In the genomic region with DNA sequence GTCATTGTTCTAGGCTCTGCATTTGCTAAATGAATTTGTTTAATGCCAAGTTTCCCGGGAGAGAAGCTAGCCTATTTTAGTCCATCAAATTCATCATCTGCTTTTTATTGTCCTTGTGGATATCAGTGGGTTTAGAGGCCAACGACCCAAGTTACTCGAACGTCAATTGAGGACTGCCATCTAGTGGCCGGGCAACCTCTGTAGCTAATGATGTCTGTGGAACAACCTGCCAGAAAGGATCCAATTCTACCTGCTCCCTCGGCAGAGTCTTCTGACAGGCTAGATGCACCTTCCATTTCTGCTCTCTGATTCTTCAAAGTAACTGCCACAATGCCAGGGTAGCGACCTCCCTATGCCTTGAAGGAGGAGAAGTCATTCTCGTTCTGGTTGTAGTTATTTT, we compare ENCODE assay signal across 7 mouse cellular contexts.
DNase-seq lines count a peak whose midpoint lies in the region; ATAC-seq lines count a peak whose summit lies in the region.

No protein-coding gene starts in this region.

- no peak overlapping the region for H3K4me3 ChIP-seq in intestine, embryonic 15.5 days (replicated peaks)
- no peak overlapping the region for H3K4me3 ChIP-seq in midbrain, embryonic 14.5 days (replicated peaks; ENCODE audit: low read depth, low read length)

- WGBS in intestine, embryonic 15.5 days = 5% methylated on average over 8 of the region's 8 CpGs
- WGBS in midbrain, embryonic 14.5 days = 9% methylated on average over 8 of the region's 8 CpGs

- intact Hi-C loops in left cerebral cortex, postnatal 25 days (cut with DNase I) = loop anchor here (2.0 to 5.0 kb wide), 2 partner anchors 232 to 455 kb away; a partner anchor contains a TSS

- H3K9ac ChIP-seq in intestine, embryonic 15.5 days = no peak overlapping the region
- no peak overlapping the region for H3K9ac ChIP-seq in midbrain, embryonic 14.5 days (replicated peaks; ENCODE audit: low read length)

- no peak overlapping the region for H3K4me2 ChIP-seq in intestine, embryonic 15.5 days (replicated peaks)
- H3K4me2 ChIP-seq in midbrain, embryonic 14.5 days (ENCODE audit: low read length) = no peak overlapping the region

- peak; percentile 77 for ATAC-seq in intestine, embryonic 15.5 days
- ATAC-seq in midbrain, embryonic 14.5 days (ENCODE audit: low FRiP score, low TSS enrichment) = 0 out of 2 replicates have a peak, but pooled peaks have one; percentile 53

- no peaks in the 10 kb centered on the region for H3K27me3 ChIP-seq in intestine, embryonic 15.5 days (replicated peaks)
- no peaks in the 10 kb centered on the region for H3K27me3 ChIP-seq in midbrain, embryonic 14.5 days (ENCODE audit: control insufficient read depth, insufficient read depth, low read length)

- peak; percentile 83 for DNase-seq in NIH3T3 (ENCODE audit: low read depth)
- peak; percentile 17 for DNase-seq in c-Kit-positive CD71-positive TER-119-negative erythroid progenitor cells, embryonic 14.5 days (ENCODE audit: low read depth)
- peak; percentile 18 to 64 for DNase-seq in frontal cortex, postnatal 14 days (ENCODE audit: low spot score in 2 of 2)
- DNase-seq in left cerebral cortex, postnatal 25 days (ENCODE audit: low spot score in 2 of 2) = peak; percentile 68 to 71
- peak; percentile 92 for DNase-seq in midbrain, embryonic 14.5 days
- peak; percentile 46 for DNase-seq in spleen, adult 12 weeks (ENCODE audit: low spot score)

- no peaks in the 10 kb centered on the region for H3K4me1 ChIP-seq in intestine, embryonic 15.5 days (replicated peaks)
- H3K4me1 ChIP-seq in midbrain, embryonic 14.5 days (ENCODE audit: control insufficient read depth, insufficient read depth, low read length) = peaks cover 5% of the 10 kb centered on the region; the same call in 1 of the 2 replicates

- H3K36me3 ChIP-seq in intestine, embryonic 15.5 days = no peaks in the 10 kb centered on the region
- H3K36me3 ChIP-seq in midbrain, embryonic 14.5 days (ENCODE audit: control insufficient read depth, insufficient read depth, low read length) = no peaks in the 10 kb centered on the region

- no peak overlapping the region for H3K27ac ChIP-seq in intestine, embryonic 15.5 days
- H3K27ac ChIP-seq in midbrain, embryonic 14.5 days (replicated peaks; ENCODE audit: low read depth, low read length) = no peak overlapping the region

- H3K9me3 ChIP-seq in intestine, embryonic 15.5 days = no peaks in the 10 kb centered on the region; the same call in 1 of the 2 replicates
- H3K9me3 ChIP-seq in midbrain, embryonic 14.5 days (ENCODE audit: control insufficient read depth, low read length) = no peaks in the 10 kb centered on the region

Comparison
In these comparisons a context has a peak if more than half of its experiments do, and no peak if none do; other contexts are left out.
1. DNase-seq: peak in every context shown above with its lines; median percentile 92 in midbrain, embryonic 14.5 days; 83 in NIH3T3; 70 in left cerebral cortex, postnatal 25 days; 46 in spleen, adult 12 weeks; 41 in frontal cortex, postnatal 14 days; 17 in c-Kit-positive CD71-positive TER-119-negative erythroid progenitor cells, embryonic 14.5 days.